Mouse (Mus musculus) cerebellum, postnatal 4 days (tissue): Measurements from ENCODE around the gene Olfr1393.
"Not testable (repeated sequence)": the region's sequence is repeated elsewhere in the genome, so short reads cannot be mapped to it uniquely, and the experiment has no call there.

Source experiments
- DNase-seq, 2 experiments: peaks; one replicate each; pipeline ENCODE4 v3.0.0; 2022; ENCODE audit warnings: low spot score in 2 of 2, mixed read lengths in 1 of 2

Gene Olfr1393

GRCm38 (mm10) chr11:49287251-49287650, 9.1 kb downstream of the Olfr1393 start:
- no peak for DNase-seq

- no peak for DNase-seq
Observed at GRCm38 (mm10) chr11:49292777-49293176, 14.7 kb downstream of the Olfr1393 start.

GRCm38 (mm10) chr11:49304441-49304840, 26.3 kb downstream of the Olfr1393 start, which contains the start of gene Olfr10:
Gene Olfr10, plus strand, starts transcription at chr11:49304741.
- DNase-seq, result no peak

- DNase-seq, result not testable (repeated sequence)
Observed at GRCm38 (mm10) chr11:49308547-49308946, 30.4 kb downstream of the Olfr1393 start.

- no peak for DNase-seq
Observed at GRCm38 (mm10) chr11:49322442-49322841, 44.3 kb downstream of the Olfr1393 start, which contains the start of gene Olfr1391. Gene Olfr1391, plus strand, starts transcription at chr11:49322742.

GRCm38 (mm10) chr11:49326726-49327125, 48.6 kb downstream of the Olfr1393 start:
- DNase-seq, result no peak

- DNase-seq, result no peak
Observed at GRCm38 (mm10) chr11:49329686-49330085, 51.6 kb downstream of the Olfr1393 start.
